8 mouse cellular contexts compared by ENCODE assay signal in the genomic region with DNA sequence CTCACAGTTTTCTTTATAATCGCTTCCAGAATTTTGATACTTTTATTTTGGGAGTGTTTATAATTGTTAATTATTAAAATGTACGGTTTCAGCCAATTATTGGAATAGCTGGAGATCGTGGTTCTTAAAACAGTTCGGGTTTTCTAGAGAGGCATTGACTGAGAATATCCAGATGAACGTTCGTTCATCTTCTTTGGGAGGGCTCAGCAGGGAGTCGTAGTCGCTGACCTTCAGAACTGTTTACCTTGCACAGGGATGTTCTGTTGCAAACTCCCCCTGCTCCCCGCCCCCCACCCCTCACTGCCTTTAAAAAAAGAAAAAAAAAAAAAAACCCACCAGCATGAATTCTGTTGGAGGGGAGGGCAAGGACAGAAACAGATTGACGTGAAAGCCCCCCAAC. TPM values are rescaled to one million over a fixed set of nuclear protein-coding genes. Genes with fewer than 3 reads are reported as not detected.
A peak's percentile ranks its signal among the peaks of the same experiment; 100 is the strongest.
DNase-seq lines count a peak whose midpoint lies in the region; ATAC-seq and TF ChIP-seq lines count a peak whose summit lies in the region.

No protein-coding gene starts in this region.

- peak overlapping the region; percentile 66 for H3K4me3 ChIP-seq in bone marrow, adult 2 months (replicated peaks; ENCODE audit: control insufficient read depth, low read depth, low read length)
- peak overlapping the region; percentile 58 for H3K4me3 ChIP-seq in forebrain, postnatal 0 days (ENCODE audit: low read depth, low read length)
- peak overlapping the region; percentile 29 for H3K4me3 ChIP-seq in midbrain, embryonic 11.5 days (ENCODE audit: low read depth, low read length)

- TF ChIP-seq CTCF in bone marrow, adult 2 months (IDR thresholded peaks at IDR 0.05; ENCODE audit: control insufficient read depth, insufficient read depth, low read length): no peak
- no peak for TF ChIP-seq CTCF in forebrain, postnatal 0 days (IDR thresholded peaks at IDR 0.05; ENCODE audit: low read depth)

- H3K36me3 ChIP-seq in forebrain, postnatal 0 days (ENCODE audit: insufficient read depth): no peaks in the 10 kb centered on the region
- H3K36me3 ChIP-seq in midbrain, embryonic 11.5 days (ENCODE audit: control insufficient read depth, insufficient read depth, low read length): no peaks in the 10 kb centered on the region

- H3K27me3 ChIP-seq in forebrain, postnatal 0 days (ENCODE audit: insufficient read depth, low read length): no peaks in the 10 kb centered on the region
- H3K27me3 ChIP-seq in midbrain, embryonic 11.5 days (ENCODE audit: control insufficient read depth, insufficient read depth, low read length): no peaks in the 10 kb centered on the region; the same call in 1 of the 2 replicates

- no peaks in the 10 kb centered on the region for H3K9me3 ChIP-seq in forebrain, postnatal 0 days (ENCODE audit: low read length)
- H3K9me3 ChIP-seq in midbrain, embryonic 11.5 days (ENCODE audit: control insufficient read depth, low read length): no peaks in the 10 kb centered on the region

- H3K27ac ChIP-seq in bone marrow, adult 2 months (ENCODE audit: control insufficient read depth, insufficient read depth, low read depth, low read length, poor library complexity): no peak overlapping the region
- H3K27ac ChIP-seq in forebrain, postnatal 0 days (ENCODE audit: low read depth, low read length): peak overlapping the region; percentile 64; the same call in 1 of the 2 replicates
- no peak overlapping the region for H3K27ac ChIP-seq in midbrain, embryonic 11.5 days (ENCODE audit: low read depth, low read length)

- peak; percentile 13 for DNase-seq in kidney, adult 9 months
- no peak for DNase-seq in kidney, adult 11 months
- no peak for DNase-seq in forebrain, postnatal 0 days
- DNase-seq in midbrain, embryonic 11.5 days (ENCODE audit: low spot score, missing footprints): no peak
- no peak for DNase-seq in layer of hippocampus, postnatal 14 days (ENCODE audit: low spot score in 2 of 2)
- DNase-seq in frontal cortex, postnatal 10 days (ENCODE audit: low spot score in 2 of 2): no peak
- no peak for DNase-seq in left cerebral cortex, postnatal 25 days (ENCODE audit: low spot score in 2 of 2)

- intact Hi-C loops in left cerebral cortex, postnatal 25 days (cut with DNase I): loop anchor here (5.0 kb wide), 1 partner anchor 109 kb away; no protein-coding TSS in a partner anchor

- under 1% methylated on average over 10 of the region's 10 CpGs for WGBS in bone marrow, adult 2 months
- 3% methylated on average over 10 of the region's 10 CpGs for WGBS in forebrain, postnatal 0 days
- 2% methylated on average over 10 of the region's 10 CpGs for WGBS in midbrain, embryonic 11.5 days

- peak; percentile 14; the same call in 1 of the 2 replicates for ATAC-seq in forebrain, postnatal 0 days
- no peak for ATAC-seq in midbrain, embryonic 11.5 days (ENCODE audit: low FRiP score)

- no peaks in the 10 kb centered on the region; the same call in 1 of the 2 replicates for H3K4me1 ChIP-seq in bone marrow, adult 2 months (ENCODE audit: control insufficient read depth, insufficient read depth, low read length)
- H3K4me1 ChIP-seq in forebrain, postnatal 0 days (ENCODE audit: insufficient read depth): no peaks in the 10 kb centered on the region
- peaks cover 3% of the 10 kb centered on the region; the same call in 1 of the 2 replicates for H3K4me1 ChIP-seq in midbrain, embryonic 11.5 days (ENCODE audit: control insufficient read depth, insufficient read depth, low read length)

- H3K4me2 ChIP-seq in forebrain, postnatal 0 days (ENCODE audit: low read depth): peak overlapping the region; percentile 97
- peak overlapping the region; percentile 69 for H3K4me2 ChIP-seq in midbrain, embryonic 11.5 days

- peak overlapping the region; percentile 70 for H3K9ac ChIP-seq in forebrain, postnatal 0 days
- peak overlapping the region; percentile 50 for H3K9ac ChIP-seq in midbrain, embryonic 11.5 days (ENCODE audit: low read length)

- no peak for TF ChIP-seq POLR2A in bone marrow, adult 2 months (IDR thresholded peaks at IDR 0.05; ENCODE audit: borderline replicate concordance, control insufficient read depth, low read depth, low read length)

RNA-seq across cellular contexts. Expression of gene Dnajc6, which starts 12.0 kb away (rescaled TPM):
- 1.6 and 2.7 TPM in 2 replicates for polyA plus RNA-seq in bone marrow, adult 2 months (2011; ENCODE audit: insufficient read depth, insufficient read length, low replicate concordance, missing spikeins)
- 122 and 153 TPM in 2 replicates for total RNA-seq in forebrain, postnatal 0 days (2014; rRNA removed)
- polyA plus RNA-seq in forebrain, postnatal 0 days (2015; fragmentation: Nextera tagmentation; extraction: Ambion mirVana): 28.9 and 46.0 TPM in 2 replicates
- polyA plus RNA-seq in midbrain, embryonic 11.5 days (2014; fragmentation: Nextera tagmentation; extraction: Ambion mirVana): 4.3 and 5.2 TPM in 2 replicates
- total RNA-seq in layer of hippocampus, postnatal 14 days (2021): 100 to 1,000 TPM; 318 to 332 TPM
- total RNA-seq in left cerebral cortex, postnatal 25 days (2021): 100 to 1,000 TPM; 306 to 342 TPM
